Mouse (Mus musculus): Measurements from ENCODE around the gene Gm14137. TPM values are rescaled to one million over a fixed set of nuclear protein-coding genes. Genes with fewer than 3 reads are reported as not detected.

Gm14137 gene
- polyA plus RNA-seq, 1 experiment from 2014 or later, result 0.32 TPM

DNA sequence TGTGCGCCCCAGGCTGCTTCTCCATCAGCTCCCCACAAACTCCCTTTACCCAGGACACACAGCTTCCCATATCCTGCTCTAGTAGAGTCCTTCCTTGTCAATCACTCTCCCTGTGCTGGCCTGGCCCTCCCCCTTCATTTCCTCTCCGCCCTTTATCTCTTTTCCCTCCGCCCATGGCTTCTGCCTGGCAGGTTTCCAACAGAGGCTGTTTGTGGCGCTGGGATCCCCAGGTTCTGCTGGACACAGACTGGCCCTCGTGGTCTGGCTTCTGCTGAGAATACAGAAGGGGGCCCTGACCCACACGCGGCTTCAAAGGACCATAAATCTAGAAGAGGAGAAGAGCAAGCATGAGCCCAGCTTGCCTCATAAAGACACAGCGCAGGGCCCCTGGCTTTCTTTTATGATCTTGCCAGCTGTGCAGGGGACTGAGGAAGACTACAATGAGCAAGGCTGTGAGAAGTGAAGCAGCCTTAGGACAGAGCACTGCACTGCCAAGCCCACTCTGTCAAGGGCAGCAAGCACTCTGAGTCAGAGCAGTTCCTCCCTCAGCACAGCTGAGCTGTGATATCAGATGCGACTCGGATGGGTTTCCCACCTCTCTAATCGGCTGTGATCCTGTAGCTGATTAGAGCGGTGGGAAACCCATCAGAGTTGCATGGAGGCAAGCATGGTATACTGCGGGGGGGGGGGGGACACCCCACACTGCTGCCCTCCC, 1.3 kb upstream of the Gm14137 start:
- peak overlapping the region; percentile 72 for H3K27ac ChIP-seq (ENCODE audit: low read depth)
- H3K9me3 ChIP-seq (ENCODE audit: low read depth, low read length), result no peaks in the 10 kb centered on the region
- ATAC-seq (ENCODE audit: insufficient read depth), result peak; percentile 74
- 18% methylated on average over 13 of the region's 13 CpGs for WGBS
- H3K27me3 ChIP-seq (ENCODE audit: insufficient read depth, low read length), result peaks cover under 1% of the 10 kb centered on the region; the same call in 1 of the 2 replicates
- peaks cover 10% of the 10 kb centered on the region for H3K4me1 ChIP-seq (ENCODE audit: insufficient read depth)
- peak; percentile 91 for DNase-seq
- no peak overlapping the region; the same call in 1 of the 2 replicates for H3K9ac ChIP-seq
- H3K4me2 ChIP-seq, result peak overlapping the region; percentile 41
- TF ChIP-seq CTCF (IDR thresholded peaks at IDR 0.05; ENCODE audit: low read depth), result no peak
- H3K4me3 ChIP-seq (ENCODE audit: low read depth, low read length), result no peak overlapping the region
- H3K36me3 ChIP-seq (ENCODE audit: insufficient read depth), result no peaks in the 10 kb centered on the region; the same call in 1 of the 2 replicates

- Histone ChIP-seq H3K9ac (no peak overlapping the region), H3K27ac (ENCODE audit: low read depth) (no peak overlapping the region), H3K4me2 (no peak overlapping the region), H3K4me3 (ENCODE audit: low read depth, low read length) (no peak overlapping the region), H3K4me1 (ENCODE audit: insufficient read depth) (peaks cover 10% of the 10 kb centered on the region), H3K36me3 (ENCODE audit: insufficient read depth) (peaks cover 10% of the 10 kb centered on the region), H3K9me3 (ENCODE audit: low read depth, low read length) (no peaks in the 10 kb centered on the region), H3K27me3 (ENCODE audit: insufficient read depth, low read length) (no peaks in the 10 kb centered on the region)
- 64% methylated on average over 14 of the region's 14 CpGs for WGBS
- ATAC-seq (ENCODE audit: insufficient read depth) (no peak), DNase-seq (no peak)
- no peak for TF ChIP-seq CTCF (IDR thresholded peaks at IDR 0.05; ENCODE audit: low read depth)
Observed at GRCm38 (mm10) chr2:119174866-119175265, 557 bp downstream of the Gm14137 start.

GRCm38 (mm10) chr2:119175614-119176013, 1.3 kb downstream of the Gm14137 start:
- DNase-seq, result no peak
- Histone ChIP-seq H3K27ac (ENCODE audit: low read depth) (no peak overlapping the region), H3K36me3 (ENCODE audit: insufficient read depth) (peaks cover 16% of the 10 kb centered on the region), H3K4me3 (ENCODE audit: low read depth, low read length) (no peak overlapping the region), H3K27me3 (ENCODE audit: insufficient read depth, low read length) (no peaks in the 10 kb centered on the region), H3K4me2 (no peak overlapping the region), H3K9ac (no peak overlapping the region), H3K9me3 (ENCODE audit: low read depth, low read length) (no peaks in the 10 kb centered on the region), H3K4me1 (ENCODE audit: insufficient read depth) (peaks cover 10% of the 10 kb centered on the region)
- TF ChIP-seq CTCF (IDR thresholded peaks at IDR 0.05; ENCODE audit: low read depth), result no peak
- 48% methylated on average over 6 of the region's 6 CpGs for WGBS
- no peak for ATAC-seq (ENCODE audit: insufficient read depth)

DNA sequence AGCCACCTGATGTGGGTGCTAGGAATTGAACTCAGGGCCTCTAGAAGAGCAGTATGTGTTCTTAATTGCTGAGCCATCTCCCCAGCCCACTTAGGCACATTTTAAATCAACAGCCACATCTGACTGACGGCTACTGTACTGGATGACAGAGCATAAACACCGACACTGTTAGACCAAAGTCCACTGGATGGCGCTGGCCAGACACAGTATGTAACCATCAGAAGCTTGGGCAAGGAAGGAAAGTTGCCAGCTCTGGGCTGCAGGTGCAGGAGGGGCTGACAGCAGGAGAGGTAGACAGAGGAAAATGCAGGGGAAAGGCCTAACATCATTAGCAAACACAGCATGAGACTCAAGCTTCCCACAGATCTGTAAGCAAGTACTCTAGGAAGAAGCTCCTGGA, 2.5 kb downstream of the Gm14137 start:
- H3K36me3 ChIP-seq (ENCODE audit: insufficient read depth), result peaks cover 17% of the 10 kb centered on the region
- no peak for DNase-seq
- 54% methylated on average over 3 of the region's 3 CpGs for WGBS
- H3K27ac ChIP-seq (ENCODE audit: low read depth), result no peak overlapping the region
- H3K27me3 ChIP-seq (ENCODE audit: insufficient read depth, low read length), result no peaks in the 10 kb centered on the region
- no peak for TF ChIP-seq CTCF (IDR thresholded peaks at IDR 0.05; ENCODE audit: low read depth)
- no peak for ATAC-seq (ENCODE audit: insufficient read depth)
- no peak overlapping the region for H3K4me2 ChIP-seq
- H3K4me3 ChIP-seq (ENCODE audit: low read depth, low read length), result no peak overlapping the region
- H3K9ac ChIP-seq, result no peak overlapping the region
- H3K9me3 ChIP-seq (ENCODE audit: low read depth, low read length), result no peaks in the 10 kb centered on the region
- peaks cover 10% of the 10 kb centered on the region for H3K4me1 ChIP-seq (ENCODE audit: insufficient read depth)

DNA sequence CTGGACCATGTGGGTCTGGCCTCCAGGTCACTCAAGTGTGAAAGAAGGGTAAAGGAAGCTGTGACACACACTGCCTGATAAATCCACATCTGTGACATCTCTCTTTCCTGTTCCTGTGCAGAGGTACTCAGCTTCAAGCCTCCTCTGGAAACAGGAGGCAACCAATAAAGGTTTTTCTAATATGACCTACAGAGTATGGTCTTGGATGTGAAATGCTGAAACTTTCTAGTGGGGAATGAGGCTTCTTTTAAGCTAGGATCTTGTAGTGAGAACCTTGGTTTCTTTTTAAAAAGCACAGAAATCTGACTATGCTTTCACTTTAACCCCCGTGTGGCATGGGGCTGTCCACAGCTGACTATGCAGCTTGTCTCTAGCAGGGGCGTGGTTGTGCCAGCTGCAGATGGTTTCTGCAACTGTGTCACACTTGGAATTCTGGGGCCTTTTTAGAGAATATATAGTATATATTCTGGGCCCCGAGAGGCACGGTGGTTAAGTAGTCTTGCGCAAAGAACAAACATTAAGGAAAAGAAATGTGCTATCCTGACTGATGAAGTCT, 3.2 kb downstream of the Gm14137 start:
- H3K9ac ChIP-seq, result no peak overlapping the region
- H3K4me3 ChIP-seq (ENCODE audit: low read depth, low read length), result no peak overlapping the region
- peaks cover 9% of the 10 kb centered on the region for H3K4me1 ChIP-seq (ENCODE audit: insufficient read depth)
- no peak for ATAC-seq (ENCODE audit: insufficient read depth)
- no peak overlapping the region for H3K4me2 ChIP-seq
- H3K27ac ChIP-seq (ENCODE audit: low read depth), result no peak overlapping the region
- no peak for DNase-seq
- TF ChIP-seq CTCF (IDR thresholded peaks at IDR 0.05; ENCODE audit: low read depth), result no peak
- no peaks in the 10 kb centered on the region for H3K9me3 ChIP-seq (ENCODE audit: low read depth, low read length)
- WGBS, result 77% methylated on average over 5 of the region's 5 CpGs
- peaks cover 17% of the 10 kb centered on the region for H3K36me3 ChIP-seq (ENCODE audit: insufficient read depth)
- H3K27me3 ChIP-seq (ENCODE audit: insufficient read depth, low read length), result no peaks in the 10 kb centered on the region

DNA sequence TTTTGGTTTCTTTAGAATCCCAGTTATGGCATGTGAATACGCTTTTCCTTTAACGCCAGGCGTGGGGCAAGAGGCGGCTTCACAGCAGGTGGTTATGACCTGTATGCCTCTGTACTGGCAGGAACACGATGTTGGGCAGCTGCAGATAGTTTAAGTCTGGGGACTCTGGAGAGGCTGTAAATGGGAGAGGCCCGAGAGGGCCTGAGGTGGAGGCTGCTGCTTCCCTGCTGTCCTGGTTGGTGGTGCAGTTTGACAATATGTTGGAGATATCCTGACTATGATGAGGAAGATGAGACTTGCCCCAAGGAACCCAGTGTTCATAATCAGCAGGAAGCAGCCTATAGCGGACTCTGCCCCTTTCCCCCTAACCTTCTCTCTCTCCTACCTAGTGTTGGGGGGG, 8.6 kb downstream of the Gm14137 start:
- ATAC-seq (ENCODE audit: insufficient read depth) (no peak), DNase-seq (no peak)
- no peak overlapping the region for H3K27ac ChIP-seq (ENCODE audit: low read depth)
- H3K4me2 ChIP-seq, result no peak overlapping the region
- no peaks in the 10 kb centered on the region for H3K27me3 ChIP-seq (ENCODE audit: insufficient read depth, low read length)
- no peak overlapping the region for H3K4me3 ChIP-seq (ENCODE audit: low read depth, low read length)
- no peaks in the 10 kb centered on the region for H3K4me1 ChIP-seq (ENCODE audit: insufficient read depth)
- H3K36me3 ChIP-seq (ENCODE audit: insufficient read depth), result peaks cover 38% of the 10 kb centered on the region
- 85% methylated on average over 7 of the region's 7 CpGs for WGBS
- no peaks in the 10 kb centered on the region for H3K9me3 ChIP-seq (ENCODE audit: low read depth, low read length)
- H3K9ac ChIP-seq, result no peak overlapping the region
- no peak for TF ChIP-seq CTCF (IDR thresholded peaks at IDR 0.05; ENCODE audit: low read depth)

DNA sequence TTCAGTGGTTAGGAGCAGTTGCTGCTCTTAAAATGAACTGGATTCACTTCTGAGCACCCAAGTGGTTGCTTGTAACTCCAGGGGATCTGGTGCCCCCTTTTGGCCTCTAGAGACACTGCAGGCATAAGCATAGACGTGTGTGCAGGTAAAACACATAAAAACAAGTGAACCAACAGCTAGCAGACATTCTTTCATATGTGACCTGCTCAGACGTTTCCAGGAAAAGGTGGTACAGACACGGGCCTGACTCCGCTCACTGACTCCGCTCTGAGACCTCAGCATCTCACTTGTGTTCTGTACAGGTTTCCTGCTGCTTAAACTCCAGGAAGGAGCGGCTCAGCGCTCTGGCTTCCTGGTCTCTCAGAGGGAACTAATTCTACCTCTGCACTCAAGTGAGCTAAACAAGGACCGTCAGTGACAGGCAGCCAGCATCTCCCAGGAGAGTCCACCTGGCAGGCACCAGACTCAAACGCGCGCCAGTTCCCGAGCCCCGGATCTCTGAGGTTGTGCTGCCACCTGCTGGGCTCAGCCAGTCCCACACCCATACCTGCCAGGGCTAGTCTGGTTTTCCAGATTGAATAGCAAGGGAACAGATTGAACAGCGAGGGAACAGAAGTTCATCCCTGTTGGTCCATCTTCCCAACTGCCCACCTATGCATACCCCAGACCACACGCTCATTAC, 14.9 kb downstream of the Gm14137 start:
- peak; percentile 87 for DNase-seq
- Histone ChIP-seq H3K4me1 (ENCODE audit: insufficient read depth) (no peaks in the 10 kb centered on the region), H3K9me3 (ENCODE audit: low read depth, low read length) (no peaks in the 10 kb centered on the region), H3K4me3 (ENCODE audit: low read depth, low read length) (peak overlapping the region; percentile 25), H3K36me3 (ENCODE audit: insufficient read depth) (peaks cover 8% of the 10 kb centered on the region; the same call in 1 of the 2 replicates), H3K4me2 (peak overlapping the region; percentile 66), H3K27ac (ENCODE audit: low read depth) (no peak overlapping the region), H3K9ac (0 out of 2 replicates have a peak overlapping the region, but pooled peaks have one; percentile 7), H3K27me3 (ENCODE audit: insufficient read depth, low read length) (no peaks in the 10 kb centered on the region)
- WGBS, result 7% methylated on average over 15 of the region's 15 CpGs
- ATAC-seq (ENCODE audit: insufficient read depth), result peak; percentile 84
- TF ChIP-seq CTCF (IDR thresholded peaks at IDR 0.05; ENCODE audit: low read depth), result peak; percentile 88
